Mouse (Mus musculus) forebrain, postnatal 0 days (tissue): ENCODE results near the gene Olfr1370. TPM values are rescaled to one million over a fixed set of nuclear protein-coding genes. Genes with fewer than 3 reads are reported as not detected.
"Not testable (repeated sequence)": the region's sequence is repeated elsewhere in the genome, so short reads cannot be mapped to it uniquely, and the experiment has no call there.

Experiments
- ATAC-seq: fragments of 200-750 bp; cut with Nextera tagmentation; 2 replicates; pipeline ENCODE4 v1.8.0; 2017; ENCODE audit warnings: mild to moderate bottlenecking, moderate library complexity
- DNase-seq: peaks from one replicate; pipeline ENCODE4 v3.0.0-alpha.2; 2015
- H3K27ac ChIP-seq: fragments of 300-500 bp; sonication (generic); 2 replicates; pipeline ENCODE4 v1.5.1; 2014; ENCODE audit warnings: low read depth, mild to moderate bottlenecking, antibody characterized with exemption, low read length, moderate library complexity, mixed read lengths
- H3K27me3 ChIP-seq: fragments of 300-500 bp; sonication (generic); 2 replicates; pipeline ENCODE4 v1.6.1; 2014; ENCODE audit warnings: mild to moderate bottlenecking, low read length, mixed read lengths; ENCODE audit not compliant: insufficient read depth
- H3K36me3 ChIP-seq: fragments of 300-500 bp; sonication (generic); 2 replicates; pipeline ENCODE4 v1.6.1; 2014; ENCODE audit warnings: mild to moderate bottlenecking, moderate library complexity; ENCODE audit not compliant: insufficient read depth
- H3K4me1 ChIP-seq: fragments of 300-500 bp; sonication (generic); 2 replicates; pipeline ENCODE4 v1.6.1; 2014; ENCODE audit warnings: antibody characterized with exemption; ENCODE audit not compliant: insufficient read depth
- H3K4me2 ChIP-seq: fragments of 300-500 bp; sonication (generic); 2 replicates; pipeline ENCODE4 v1.6.1; 2014; ENCODE audit warnings: low read depth, mild to moderate bottlenecking, moderate library complexity
- H3K4me3 ChIP-seq: fragments of 300-500 bp; sonication (generic); 2 replicates; pipeline ENCODE4 v1.5.1; 2014; ENCODE audit warnings: low read depth, low read length, mixed read lengths
- H3K9ac ChIP-seq: fragments of 300-500 bp; sonication (generic); 2 replicates; pipeline ENCODE4 v1.6.1; 2014; ENCODE audit warnings: mild to moderate bottlenecking
- H3K9me3 ChIP-seq: fragments of 300-500 bp; sonication (generic); 2 replicates; pipeline ENCODE4 v1.6.1; 2016; ENCODE audit warnings: low read length
- CTCF ChIP-seq: sonication (generic); IDR thresholded peaks from 2 replicates; pipeline ENCODE4 v1.5.1; 2016; ENCODE audit warnings: antibody characterized with exemption, control low read depth, low read depth
- WGBS: fragments of 180-500 bp; shearing (Covaris S2); extraction: QIAGEN DNeasy Blood & Tissue Kit; methylation state at CpG from one replicate; pipeline ENCODE4 v1.1.7; 2014; 5-methylcytosine and 5-hydroxymethylcytosine counted together
- polyA plus RNA-seq: library from polyadenylated mRNA; unstranded; fragments of >200 nt; fragmentation: Nextera tagmentation; extraction: Ambion mirVana; gene quantifications from 2 replicates; pipeline ENCODE4 v1.2.1, GENCODE M21; 2015
- total RNA-seq: library from RNA; depleted of rRNA; stranded (reverse); fragments of >200 nt; gene quantifications from 2 replicates; pipeline ENCODE4 v1.2.3, GENCODE M21; 2014; rRNA removed

The Olfr1370 gene
- not detected in 2 replicates for total RNA-seq
- not detected in 2 replicates for polyA plus RNA-seq

- no peak for DNase-seq
- no peaks in the 10 kb centered on the region for H3K4me1 ChIP-seq
- H3K4me3 ChIP-seq, result no peak within 1 kb of the TSS
- H3K27me3 ChIP-seq, result no peaks in the 10 kb centered on the region
- no peak for ATAC-seq
- H3K9ac ChIP-seq, result no peak within 1 kb of the TSS
- no peaks in the 10 kb centered on the region for H3K36me3 ChIP-seq
- 89% methylated on average over 3 of the region's 3 CpGs for WGBS
- TF ChIP-seq CTCF, result no peak
- no peak within 1 kb of the TSS for H3K4me2 ChIP-seq
- H3K9me3 ChIP-seq, result no peaks in the 10 kb centered on the region
- no peak within 1 kb of the TSS for H3K27ac ChIP-seq
Measured at GRCm38 (mm10) chr13:21074847-21075246, at the start of gene Olfr1370. TSS of gene Olfr1370 (minus strand) at chr13:21074947.

DNA sequence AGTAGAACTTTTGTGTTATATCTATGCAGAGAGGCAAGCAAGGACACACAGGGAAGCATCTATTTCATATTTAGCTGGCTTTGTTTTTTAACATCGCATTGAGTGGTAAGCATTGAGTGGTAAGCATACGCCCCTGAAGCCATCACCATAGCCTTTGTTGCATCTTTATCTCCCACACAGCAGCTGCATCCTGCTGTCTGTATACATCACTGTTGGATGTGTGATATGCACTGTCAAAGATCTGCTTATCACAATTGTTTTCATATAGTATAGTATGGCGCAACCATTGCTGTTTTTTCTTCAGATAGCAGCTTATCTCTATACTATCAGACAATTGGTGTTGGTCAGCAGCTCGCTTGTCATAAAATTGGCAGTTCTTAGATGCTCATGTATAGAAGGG lies 39.4 kb upstream of the Olfr1370 start:
- H3K27me3 ChIP-seq, result no peaks in the 10 kb centered on the region
- H3K9me3 ChIP-seq, result no peaks in the 10 kb centered on the region
- no peak overlapping the region for H3K4me3 ChIP-seq
- H3K27ac ChIP-seq, result no peak overlapping the region
- no peak for ATAC-seq
- no peak overlapping the region for H3K9ac ChIP-seq
- H3K4me2 ChIP-seq, result no peak overlapping the region
- DNase-seq, result no peak
- 88% methylated on average over 4 of the region's 4 CpGs for WGBS
- H3K4me1 ChIP-seq, result no peaks in the 10 kb centered on the region
- H3K36me3 ChIP-seq, result no peaks in the 10 kb centered on the region
- TF ChIP-seq CTCF, result no peak

DNA sequence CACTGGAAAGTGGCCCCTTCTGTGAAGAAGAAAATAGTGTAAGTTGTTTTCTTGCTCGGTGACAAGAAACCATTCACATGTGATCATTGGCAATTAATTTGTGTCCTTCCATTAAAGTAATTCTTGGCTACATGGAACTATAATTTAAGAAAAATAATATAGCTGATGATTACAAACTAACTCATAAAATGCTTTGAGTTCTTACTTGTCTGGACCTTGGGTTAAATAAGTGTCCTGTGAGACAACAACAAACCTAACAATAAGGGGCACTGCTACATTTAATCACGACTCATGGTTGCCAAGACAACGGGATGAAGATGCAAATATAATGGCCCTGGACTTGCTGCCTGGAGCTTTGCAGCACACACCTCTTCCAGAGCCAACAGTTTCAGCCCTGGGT lies 36.4 kb upstream of the Olfr1370 start, which contains the start of gene Olfr1369-ps1:
TSS of gene Olfr1369-ps1 (plus strand) at position 301 of the 400 bp plus-strand sequence.
- not testable (repeated sequence) for H3K9ac ChIP-seq, H3K9me3 ChIP-seq, DNase-seq, H3K4me1 ChIP-seq, H3K27ac ChIP-seq, H3K27me3 ChIP-seq, ATAC-seq, H3K36me3 ChIP-seq, H3K4me3 ChIP-seq, H3K4me2 ChIP-seq
- 55% methylated on average over 3 of the region's 3 CpGs for WGBS

- no peak overlapping the region for H3K9ac ChIP-seq
- DNase-seq (no peak), ATAC-seq (no peak)
- no peaks in the 10 kb centered on the region for H3K36me3 ChIP-seq
- H3K4me2 ChIP-seq, result no peak overlapping the region
- H3K9me3 ChIP-seq, result no peaks in the 10 kb centered on the region
- 89% methylated on average over 6 of the region's 6 CpGs for WGBS
- H3K4me1 ChIP-seq, result no peaks in the 10 kb centered on the region
- no peak overlapping the region for H3K4me3 ChIP-seq
- no peak overlapping the region for H3K27ac ChIP-seq
- H3K27me3 ChIP-seq, result no peaks in the 10 kb centered on the region
- no peak for TF ChIP-seq CTCF
Measured at GRCm38 (mm10) chr13:21110441-21110840, 35.7 kb upstream of the Olfr1370 start.

- DNase-seq (no peak), ATAC-seq (no peak)
- no peak overlapping the region for H3K9ac ChIP-seq
- H3K4me2 ChIP-seq, result no peak overlapping the region
- no peak overlapping the region for H3K4me3 ChIP-seq
- TF ChIP-seq CTCF, result no peak
- no peaks in the 10 kb centered on the region for H3K36me3 ChIP-seq
- H3K27me3 ChIP-seq, result no peaks in the 10 kb centered on the region
- no peaks in the 10 kb centered on the region for H3K4me1 ChIP-seq
- H3K27ac ChIP-seq, result no peak overlapping the region
- 93% methylated on average over 3 of the region's 3 CpGs for WGBS
- H3K9me3 ChIP-seq, result no peaks in the 10 kb centered on the region
Measured at GRCm38 (mm10) chr13:21109759-21110158, 35.0 kb upstream of the Olfr1370 start.

DNA sequence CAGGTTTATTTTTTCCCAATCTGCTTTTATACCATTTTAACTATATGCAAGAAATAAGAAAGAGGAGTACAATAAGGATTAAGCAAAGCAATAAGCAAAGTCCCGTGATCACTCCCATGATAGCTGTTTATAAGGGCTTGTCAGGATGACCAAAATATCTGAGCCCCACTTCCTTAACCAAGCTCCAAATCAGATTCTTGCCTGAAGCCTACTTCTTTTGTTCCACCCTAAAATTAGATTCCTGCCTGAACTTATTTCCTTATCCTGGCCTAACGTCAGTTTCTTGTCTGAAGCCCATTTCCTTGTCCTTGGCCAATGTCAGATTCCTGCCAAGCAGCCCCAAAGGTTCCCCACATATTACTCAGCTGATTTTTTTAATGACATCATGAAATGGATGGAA lies 7.9 kb upstream of the Olfr1370 start:
- ATAC-seq (no peak), DNase-seq (no peak)
- Histone ChIP-seq H3K4me3 (no peak overlapping the region), H3K36me3 (no peaks in the 10 kb centered on the region), H3K9me3 (no peaks in the 10 kb centered on the region), H3K27ac (no peak overlapping the region), H3K4me2 (no peak overlapping the region), H3K9ac (no peak overlapping the region), H3K4me1 (no peaks in the 10 kb centered on the region), H3K27me3 (no peaks in the 10 kb centered on the region)
- 79% methylated on average over 2 of the region's 2 CpGs for WGBS
- no peak for TF ChIP-seq CTCF

DNA sequence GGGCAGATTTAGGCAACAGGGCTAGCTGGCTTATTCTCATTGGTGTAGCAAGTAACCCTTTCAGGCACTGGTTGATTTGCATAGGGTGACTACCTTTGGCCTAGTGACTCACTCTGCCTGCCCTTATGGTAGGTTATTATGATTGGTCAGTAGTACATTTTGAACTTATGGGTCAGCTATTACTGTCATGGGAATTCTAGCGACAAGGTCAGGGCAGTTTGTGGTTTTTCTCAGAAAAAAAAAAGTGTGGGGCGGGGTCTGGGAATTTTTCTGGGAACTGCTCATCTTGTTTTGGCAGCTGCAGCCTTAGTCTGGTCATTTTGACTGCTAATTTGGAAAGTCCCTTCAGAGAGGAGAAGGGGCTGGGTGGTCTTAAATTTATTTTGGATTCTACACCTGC lies 8.7 kb downstream of the Olfr1370 start:
- 86% methylated on average over 2 of the region's 2 CpGs for WGBS

More for the DNA sequence above, 8.7 kb downstream of the Olfr1370 start:
- Histone ChIP-seq H3K9ac (no peak overlapping the region), H3K27ac (no peak overlapping the region), H3K27me3 (no peaks in the 10 kb centered on the region), H3K4me3 (no peak overlapping the region), H3K36me3 (no peaks in the 10 kb centered on the region), H3K9me3 (no peaks in the 10 kb centered on the region), H3K4me2 (no peak overlapping the region), H3K4me1 (no peaks in the 10 kb centered on the region)
- ATAC-seq, result no peak
- TF ChIP-seq CTCF, result no peak
- no peak for DNase-seq
